Mouse (Mus musculus) erythroblast, adult 5-6 weeks (primary cell): Measurements from ENCODE around the gene Phf7. TPM values are rescaled to one million over a fixed set of nuclear protein-coding genes. Genes with fewer than 3 reads are reported as not detected.
A peak's percentile ranks its signal among the peaks of the same experiment; 100 is the strongest.

ENCODE experiments used
- ATAC-seq: replicated peaks from 2 replicates; pipeline ENCODE4 v1.8.0; 2016; ENCODE audit warnings: moderate number of reproducible peaks, mild to moderate bottlenecking, moderate TSS enrichment, inconsistent platforms; ENCODE audit not compliant: poor library complexity, low FRiP score, severe bottlenecking
- total RNA-seq, 2 experiments: library from RNA; stranded (forward) in 1 of 2; stranded (reverse) in 1 of 2; fragments of 150-400 nt in 1 of 2; fragments of 200-764, 138-1000 nt in 1 of 2; gene quantifications; 2 replicates each; pipeline versions ENCODE4 v1.2.3 to v1.2.4; 2015 to 2017; ENCODE audit warnings: low replicate concordance in 2 of 2

The Phf7 gene
- 4.8 and 11.5 TPM in 2 replicates for total RNA-seq (2015; ENCODE audit: low replicate concordance)
- 2.5 and 4.8 TPM in 2 replicates for total RNA-seq (2017; ENCODE audit: low replicate concordance)

DNA sequence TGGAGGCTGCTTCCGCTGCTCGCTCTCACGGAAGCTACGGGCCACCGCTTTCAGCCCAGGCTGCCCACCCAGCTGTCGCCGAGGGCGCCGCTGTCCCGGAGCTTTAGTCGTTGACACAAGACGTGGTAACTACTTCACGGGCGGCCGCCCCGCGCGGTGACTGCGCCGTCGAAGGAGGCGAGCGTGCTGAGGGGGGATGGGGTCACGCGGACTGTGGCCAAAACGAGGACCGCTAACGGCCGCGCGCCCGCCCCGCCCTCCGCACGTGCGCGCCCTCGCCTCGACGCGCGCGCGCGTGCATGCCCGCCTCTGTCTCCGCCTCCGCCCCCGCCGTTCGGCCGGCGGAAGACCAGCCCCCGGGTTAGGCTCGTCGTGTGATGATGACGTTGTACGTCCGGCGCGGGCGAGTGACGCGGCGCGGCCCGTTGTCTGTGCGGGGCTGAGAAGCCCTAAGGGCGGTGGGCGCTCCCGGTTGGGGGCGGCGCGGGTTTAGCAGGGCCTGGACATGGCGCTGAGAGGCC lies at the start of gene Phf7, which contains the start of gene Bap1:
Phf7 (minus strand) TSS at position 234 of the 521 bp plus-strand sequence.
Bap1 (plus strand) TSS at position 367 of the 521 bp plus-strand sequence.
- peak; percentile 87 for ATAC-seq

DNA sequence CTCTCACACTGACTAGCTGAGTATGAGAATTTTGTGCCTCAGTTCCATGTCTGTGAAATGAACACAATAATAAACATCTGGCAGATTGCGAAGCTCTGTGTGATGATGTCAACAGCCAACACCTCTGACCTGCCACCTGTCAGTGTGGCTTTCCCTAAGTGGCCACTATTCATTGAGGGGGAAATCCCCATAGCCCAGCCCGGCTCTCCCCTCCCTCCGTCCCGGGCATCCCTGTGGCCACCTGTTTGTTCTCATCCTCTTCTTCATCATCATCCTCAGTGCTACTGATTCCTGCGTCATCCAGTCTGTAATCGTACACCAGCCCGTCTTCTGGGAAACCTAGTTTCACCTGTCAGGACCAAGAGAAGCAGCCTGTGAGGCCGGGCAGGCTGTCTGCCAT lies 34.6 kb upstream of the Phf7 start:
- no peak for ATAC-seq

DNA sequence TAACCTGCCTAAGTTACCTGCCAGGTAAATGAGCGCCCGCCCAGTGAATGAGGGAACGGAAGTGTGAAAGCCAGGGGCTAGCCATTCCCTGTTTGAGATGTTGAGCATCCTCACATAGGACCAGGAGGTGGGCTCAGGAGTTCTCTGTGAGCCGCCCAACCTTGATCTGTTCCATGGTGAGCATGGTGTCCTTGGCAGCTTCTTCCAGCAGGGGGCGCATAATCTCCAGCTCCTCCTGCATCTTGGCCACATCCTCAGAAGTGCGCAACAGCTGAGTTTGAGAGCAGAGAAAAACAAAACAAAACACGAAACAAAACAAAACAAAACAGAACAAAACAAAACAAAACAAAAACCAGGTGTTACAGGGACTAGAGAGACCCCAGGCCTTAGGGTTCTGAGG lies 21.0 kb upstream of the Phf7 start:
- ATAC-seq: peak; percentile 74

DNA sequence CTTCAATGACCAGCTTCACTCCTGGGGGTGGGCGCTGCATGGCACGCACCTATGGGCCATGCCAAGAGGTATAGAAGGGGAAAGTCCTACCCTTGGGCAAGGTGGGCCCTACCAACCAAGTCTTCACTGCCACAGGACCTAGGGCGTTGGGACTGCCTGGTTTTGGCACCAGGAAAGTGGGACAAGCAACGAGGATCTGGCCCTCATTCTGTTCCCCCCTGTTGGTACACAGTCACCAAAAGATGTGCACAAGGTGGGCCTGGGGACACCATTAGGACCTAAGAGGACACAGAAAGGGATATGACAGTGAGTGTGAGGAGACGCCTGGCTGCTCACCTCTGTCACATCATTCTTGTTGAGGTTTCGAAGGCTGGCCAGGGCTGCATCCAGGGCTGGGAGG lies 20.0 kb upstream of the Phf7 start:
- no peak for ATAC-seq

DNA sequence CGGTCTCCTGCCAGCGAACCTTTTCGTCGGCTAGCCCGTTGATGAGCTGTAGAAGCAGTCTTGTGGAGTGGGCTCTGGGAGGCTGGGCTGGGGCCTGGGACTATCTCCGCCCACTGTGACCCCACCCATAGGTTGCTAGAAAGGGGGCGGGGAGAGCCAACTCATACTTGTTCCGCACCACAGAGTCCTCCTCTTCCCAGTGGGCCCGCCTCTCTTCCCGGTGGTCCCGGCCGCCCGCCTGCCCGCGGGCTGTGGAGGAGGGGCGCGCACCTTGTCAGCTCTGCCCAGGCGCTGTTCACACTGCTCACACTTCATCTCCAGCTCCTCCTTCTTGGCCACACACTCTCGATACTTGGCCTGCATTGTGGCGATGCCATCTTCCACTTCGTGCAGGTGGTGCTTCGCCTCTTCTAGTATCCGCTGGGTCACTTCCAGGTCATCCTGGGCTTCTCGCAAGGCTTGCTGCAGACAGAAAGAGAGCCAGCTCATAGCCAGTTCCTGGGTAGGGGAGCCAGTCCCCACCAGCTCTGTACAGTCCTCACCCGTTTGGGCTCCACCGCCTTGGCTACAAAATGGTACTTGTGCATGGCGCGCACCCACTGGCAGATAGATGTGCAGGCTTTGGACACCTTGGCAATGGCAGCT lies 18.5 kb upstream of the Phf7 start:
- ATAC-seq: no peak

DNA sequence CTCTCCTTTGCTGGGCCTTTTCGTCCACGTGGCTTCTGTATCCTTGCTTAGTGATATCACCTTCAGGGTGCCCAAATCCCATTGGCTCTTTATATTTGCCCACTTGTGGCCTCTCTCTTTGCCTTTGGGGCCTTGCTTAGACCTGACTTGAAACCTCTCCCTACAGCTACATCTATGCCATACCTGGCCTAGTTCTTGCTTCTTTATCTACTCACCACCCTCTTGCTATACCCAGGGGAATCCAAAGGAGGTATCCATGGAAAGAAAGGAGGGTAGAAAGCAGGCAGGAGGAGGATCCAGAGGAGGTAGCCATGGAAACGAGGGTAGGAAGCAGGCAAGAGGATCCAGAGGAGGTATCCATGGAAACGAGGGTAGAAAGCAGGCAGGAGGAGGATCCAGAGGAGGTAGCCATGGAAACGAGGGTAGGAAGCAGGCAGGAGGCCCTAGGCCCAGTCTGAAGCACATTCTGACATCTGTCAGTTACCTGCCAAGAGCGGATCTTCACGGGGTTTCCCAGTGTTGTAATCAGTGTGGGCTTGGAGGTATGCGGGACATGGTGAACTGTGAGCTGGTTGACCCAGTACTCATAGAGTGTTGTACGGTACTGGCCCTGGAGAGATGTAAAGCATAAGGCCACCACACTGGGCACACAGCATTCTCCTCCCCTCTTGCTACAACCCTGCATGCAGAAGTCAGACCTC lies 17.3 kb upstream of the Phf7 start:
- no peak for ATAC-seq

DNA sequence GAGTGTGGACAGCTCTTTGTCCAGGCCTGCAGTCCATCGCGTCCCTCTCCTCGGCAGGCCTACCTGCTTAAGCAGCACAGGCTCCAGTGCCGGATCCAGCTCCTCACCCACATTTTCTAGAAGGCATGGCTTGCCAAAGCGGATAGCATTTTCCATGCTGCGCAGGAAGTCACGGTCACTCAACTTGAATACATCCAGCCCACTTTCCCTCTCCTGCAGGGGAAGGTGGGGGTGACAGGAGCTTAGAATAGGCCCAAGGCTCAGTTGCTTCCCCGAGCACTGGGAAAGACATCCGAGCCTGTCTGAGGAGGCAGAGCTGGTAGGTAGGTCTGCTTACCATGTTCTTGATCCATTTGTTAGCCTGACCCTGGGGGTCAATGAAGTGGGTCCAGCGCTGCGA lies 16.5 kb upstream of the Phf7 start:
- no peak for ATAC-seq

DNA sequence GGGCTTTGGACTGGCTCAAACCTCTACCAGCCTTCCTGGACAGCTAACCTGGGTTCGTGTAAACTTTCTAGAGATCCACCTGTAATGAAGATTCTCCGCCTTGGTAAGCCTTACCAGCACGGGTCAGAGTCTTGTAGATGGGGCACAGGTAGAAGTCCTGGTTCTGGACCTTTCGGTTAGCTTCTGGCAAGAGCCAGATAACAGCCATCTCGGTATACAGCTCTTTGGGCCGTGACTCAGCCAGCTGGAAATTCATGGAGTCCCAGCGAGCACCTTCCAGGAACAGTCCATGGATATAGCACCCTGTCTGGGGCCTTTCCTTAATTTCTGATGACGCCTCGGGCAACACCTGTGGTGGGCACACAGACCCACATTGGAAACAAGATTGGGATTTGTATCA lies 9.8 kb upstream of the Phf7 start:
- ATAC-seq: 0 out of 2 replicates have a peak, but pooled peaks have one; percentile 17

DNA sequence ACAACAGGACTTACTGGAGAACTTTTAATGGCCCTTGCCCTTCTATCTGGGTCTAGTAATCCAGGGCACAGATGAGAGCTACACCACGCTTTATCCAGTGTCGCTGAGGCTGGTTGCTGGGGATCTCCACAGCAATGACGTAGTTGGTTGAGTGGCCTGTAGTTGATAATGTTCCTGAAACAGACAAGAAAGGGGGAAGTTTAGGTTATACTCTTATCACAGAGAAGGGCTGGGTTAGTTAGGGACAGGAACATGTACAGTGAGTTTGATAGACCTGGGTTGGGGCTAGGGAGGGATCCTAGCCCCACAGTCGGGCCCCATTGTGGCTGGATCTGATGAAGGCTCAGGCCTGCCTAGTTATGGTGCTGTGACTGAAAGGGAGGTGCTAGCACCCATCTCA lies 9.3 kb upstream of the Phf7 start:
- ATAC-seq: peak; percentile 67

DNA sequence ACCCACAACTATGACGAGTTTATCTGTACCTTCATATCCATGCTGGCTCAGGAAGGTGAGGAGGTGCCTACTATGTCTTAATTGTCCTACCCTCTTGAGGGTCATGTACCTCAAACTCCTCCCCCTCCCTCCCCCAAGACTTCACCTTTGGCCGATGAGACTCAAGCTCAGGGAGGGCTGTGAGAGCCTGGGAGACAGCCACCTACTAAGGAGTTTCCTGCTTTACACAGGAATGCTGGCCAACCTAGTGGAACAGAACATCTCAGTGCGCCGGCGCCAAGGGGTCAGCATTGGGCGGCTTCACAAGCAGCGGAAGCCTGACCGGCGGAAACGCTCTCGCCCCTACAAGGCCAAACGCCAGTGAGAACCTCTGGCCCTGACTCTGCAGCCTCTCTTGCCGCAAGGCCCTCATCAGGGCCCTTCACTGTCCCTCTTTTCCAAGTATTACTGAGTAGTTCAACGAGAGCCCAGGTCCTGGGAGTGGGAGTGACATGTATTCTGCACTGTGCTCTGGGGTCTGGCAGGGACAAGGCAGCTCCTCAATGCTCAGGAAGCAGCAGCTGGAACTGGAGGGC lies 7.4 kb upstream of the Phf7 start:
- ATAC-seq: no peak

DNA sequence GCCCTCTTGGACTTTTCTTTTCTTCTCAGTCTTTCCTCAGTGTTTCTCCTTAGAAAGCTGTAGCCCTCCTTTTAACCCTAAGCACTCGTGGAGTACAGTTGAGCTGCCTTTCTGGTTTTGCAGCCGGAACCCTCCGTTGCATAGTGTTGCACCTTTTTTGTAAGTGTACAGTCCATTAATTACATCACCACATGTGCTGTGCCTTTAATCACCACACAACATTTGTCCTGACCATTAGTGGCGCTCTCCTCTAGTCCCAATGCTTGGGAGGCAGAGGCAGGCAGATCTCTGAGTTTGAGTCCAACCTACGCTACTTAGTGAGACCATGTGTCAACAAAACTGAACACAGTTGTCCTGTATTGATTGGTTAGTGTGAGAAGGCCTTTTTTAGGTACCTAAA lies 974 bp upstream of the Phf7 start:
- no peak for ATAC-seq

DNA sequence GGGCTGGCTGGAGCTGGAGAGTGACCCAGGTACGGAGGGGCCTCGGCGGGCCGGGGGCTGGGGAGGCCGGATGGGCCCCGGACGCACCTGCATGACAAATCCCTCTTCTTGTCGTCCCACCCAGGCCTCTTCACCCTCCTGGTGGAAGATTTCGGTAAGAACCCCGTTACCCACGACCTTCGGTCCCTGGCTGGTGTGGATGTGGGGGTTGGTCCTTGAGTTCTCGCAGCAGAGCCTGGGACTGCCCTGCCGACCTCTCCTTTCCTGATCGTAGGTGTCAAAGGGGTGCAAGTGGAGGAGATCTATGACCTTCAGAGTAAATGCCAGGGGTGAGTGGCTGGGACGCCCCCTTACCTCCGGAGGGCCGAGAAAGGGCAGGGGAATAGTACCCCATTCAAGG lies 509 bp upstream of the Phf7 start:
- peak; percentile 36 for ATAC-seq

DNA sequence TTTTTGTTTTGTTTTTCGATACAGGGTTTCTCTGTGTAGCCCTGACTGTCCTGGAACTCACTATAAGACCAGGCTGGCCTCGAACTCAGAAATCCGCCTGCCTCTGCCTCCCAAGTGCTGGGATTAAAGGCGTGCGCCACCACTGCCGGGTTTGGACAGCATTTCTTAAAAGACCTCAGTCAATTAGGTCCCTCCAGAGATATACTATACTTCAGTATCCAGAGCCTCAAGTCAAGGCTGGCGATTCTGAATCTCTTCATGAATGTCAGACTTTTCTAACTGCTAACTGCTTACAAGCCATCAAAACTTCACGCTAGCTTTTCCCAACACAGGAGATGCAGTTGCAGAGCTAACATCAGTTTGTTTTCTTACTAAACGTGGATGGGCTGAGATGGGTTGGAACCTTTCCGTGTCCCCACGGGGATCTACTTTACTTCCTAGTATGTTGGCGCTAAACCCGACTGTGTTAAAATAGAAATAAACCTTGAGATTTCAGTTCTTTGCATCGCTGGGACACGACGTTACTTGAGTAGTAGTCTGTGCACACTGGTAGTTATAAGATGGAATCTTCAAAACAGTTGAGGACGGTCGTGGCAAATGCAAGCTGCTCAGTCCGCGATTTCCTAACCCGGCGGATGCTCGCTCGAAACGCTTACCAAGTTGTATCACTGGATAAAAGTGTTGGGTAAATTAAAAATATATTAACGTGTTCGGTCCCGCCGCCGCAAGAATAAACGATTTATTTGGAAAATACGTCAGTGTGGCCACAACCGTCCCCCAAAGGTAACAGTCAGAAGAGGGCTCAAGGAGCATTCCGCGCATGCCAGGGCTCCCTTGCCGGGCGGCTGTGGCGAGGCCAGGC lies 664 bp downstream of the Phf7 start:
- peak; percentile 41 for ATAC-seq

DNA sequence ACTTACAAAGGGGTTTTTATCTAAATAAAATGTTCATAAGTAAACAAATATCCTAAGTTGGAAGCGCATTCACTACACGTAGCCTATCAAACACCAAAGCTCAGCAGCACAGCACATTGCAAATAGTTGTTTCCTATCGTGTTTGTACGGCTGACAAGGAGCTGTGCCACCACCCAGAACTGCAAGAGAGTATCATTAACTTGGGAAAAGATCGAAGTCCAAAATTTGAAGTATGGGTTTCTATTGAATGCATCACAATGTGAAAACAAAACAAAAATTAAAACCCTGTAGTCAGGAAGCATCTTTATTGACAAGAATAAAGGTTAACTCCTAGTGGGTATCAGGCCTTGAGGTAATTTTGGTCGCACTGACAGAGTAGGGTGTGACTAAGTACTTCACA lies 2.7 kb downstream of the Phf7 start:
- no peak for ATAC-seq

DNA sequence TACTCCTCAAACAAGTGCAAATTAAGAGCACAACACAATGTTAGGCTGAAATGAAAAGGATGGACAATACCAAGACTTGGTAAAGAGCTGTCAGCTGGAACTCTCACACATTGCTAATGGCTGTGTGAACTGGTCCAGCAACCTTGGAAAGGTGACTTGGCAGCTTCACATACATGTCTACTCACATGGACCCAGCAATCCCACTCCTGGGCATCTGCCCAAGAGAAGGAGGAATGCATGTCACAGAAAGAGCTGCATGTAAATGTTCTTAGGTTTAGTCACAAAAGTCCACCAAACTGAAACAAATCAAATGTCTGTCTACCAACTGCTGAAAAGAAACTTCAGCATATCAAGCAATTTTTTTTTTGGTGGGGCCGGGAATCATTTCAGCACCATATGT lies 5.2 kb downstream of the Phf7 start:
- no peak for ATAC-seq

DNA sequence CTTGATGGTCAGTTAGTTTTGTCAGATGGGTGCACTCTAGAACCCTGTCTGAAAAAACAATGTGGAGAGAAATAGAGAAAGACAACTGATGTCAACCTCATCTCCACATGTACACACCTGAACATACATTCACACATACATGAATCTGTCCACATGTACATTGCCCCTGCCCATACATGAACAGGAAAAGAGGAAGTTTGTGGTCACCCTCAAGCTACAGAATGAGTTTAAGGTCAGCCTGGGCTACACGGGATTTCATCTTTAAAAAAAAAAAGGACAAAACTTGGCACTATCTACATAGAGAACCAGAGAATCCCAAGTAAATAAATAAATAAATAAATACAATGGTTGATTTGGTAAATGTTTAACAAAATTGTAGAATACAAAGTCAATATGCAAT lies 6.3 kb downstream of the Phf7 start:
- no peak for ATAC-seq

DNA sequence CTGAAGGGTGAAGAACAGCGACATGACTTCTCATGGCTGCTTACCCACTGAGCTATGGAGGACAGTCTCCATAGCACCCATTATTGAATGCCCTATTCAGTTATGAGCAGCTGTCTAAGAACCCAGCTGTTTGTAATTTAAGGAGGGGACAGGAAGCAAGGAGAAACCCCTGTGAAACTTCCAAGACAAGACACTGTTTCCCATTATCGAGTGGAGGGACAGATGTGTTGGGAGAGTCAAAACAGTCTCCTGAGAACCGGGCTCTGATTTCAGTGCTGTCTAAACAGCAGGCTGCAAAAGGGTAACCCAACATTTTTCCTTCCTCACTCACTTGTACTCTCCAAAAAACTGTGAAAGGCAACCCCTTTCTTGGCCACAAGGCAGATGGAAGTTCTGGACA lies 10.6 kb downstream of the Phf7 start:
- ATAC-seq: no peak

DNA sequence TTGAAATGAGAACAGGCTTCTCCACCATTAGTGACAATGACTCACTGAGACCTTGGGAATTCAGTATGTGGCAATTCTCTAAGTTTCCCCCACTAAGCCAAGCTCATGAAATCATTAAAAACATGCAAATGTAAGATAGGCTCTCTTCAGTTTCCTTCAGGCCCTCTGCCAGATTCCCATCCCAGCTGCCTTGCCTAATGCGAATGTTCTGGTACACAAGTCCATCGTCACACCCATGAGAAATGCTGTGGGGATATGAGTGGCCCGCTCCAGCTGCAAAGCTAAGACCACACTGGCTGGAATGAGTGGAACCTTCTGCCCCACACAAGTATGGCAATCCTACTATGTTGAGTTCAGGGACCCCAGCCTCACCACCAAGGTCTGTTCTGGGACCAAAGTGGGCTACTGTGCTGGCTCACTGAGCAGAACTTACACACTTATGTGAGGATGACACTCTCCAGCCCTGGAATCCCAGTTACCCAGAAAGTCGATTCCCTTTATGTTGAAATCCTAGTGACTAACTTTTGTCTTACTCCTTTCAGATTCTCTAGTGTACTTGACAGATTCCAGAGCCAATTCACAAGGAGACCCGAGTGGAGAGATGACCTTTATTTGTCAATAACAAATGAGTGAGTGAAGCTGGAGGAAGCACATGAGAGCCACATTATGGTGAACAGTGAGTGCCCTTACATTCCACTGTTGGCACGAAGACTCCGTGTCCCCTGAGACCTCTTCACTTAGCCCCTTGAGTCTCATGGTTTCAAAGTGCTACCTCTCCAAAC lies 13.8 kb downstream of the Phf7 start:
- ATAC-seq: no peak

DNA sequence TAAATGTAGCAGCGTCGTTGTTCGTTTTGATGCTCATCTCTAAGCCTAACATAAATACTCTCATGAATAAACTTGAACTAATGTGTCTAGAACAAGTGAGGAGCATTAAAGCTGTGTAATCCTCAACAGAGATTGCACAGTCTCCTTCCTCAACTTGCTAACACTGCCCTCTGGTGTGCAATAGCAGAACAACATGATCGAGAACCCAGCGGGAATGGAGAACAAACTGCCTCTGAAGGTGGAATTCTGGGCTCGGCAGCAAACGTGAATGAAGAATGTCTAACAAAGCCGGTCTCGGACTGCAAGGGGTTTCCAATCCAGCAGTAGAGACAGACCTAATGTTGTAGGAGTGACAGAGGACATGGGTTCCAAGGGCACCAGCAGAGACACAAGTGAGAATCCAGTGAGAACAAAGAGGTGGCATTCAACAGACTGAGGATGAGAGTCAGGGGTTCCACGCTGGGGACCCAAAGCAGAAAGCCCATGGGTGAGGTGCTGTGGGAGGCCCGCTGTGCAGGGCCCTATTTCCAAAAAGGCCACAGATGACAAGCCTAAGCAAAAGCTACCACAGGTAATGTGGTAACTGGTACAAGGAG lies 17.0 kb downstream of the Phf7 start:
- peak; percentile 82 for ATAC-seq
